Mouse (Mus musculus) embryo, embryonic 9.5 days (tissue): Measurements from ENCODE around the gene Bmp2k.

Experiments
- DNase-seq: peaks from one replicate; pipeline ENCODE4 v3.0.0-alpha.2; 2017; ENCODE audit errors: extremely low spot score

The Bmp2k gene

GRCm38 (mm10) chr5:96997310-96997801 is at the start of gene Bmp2k:
Gene Bmp2k (plus strand): TSS chr5:96997689.
- DNase-seq = peak; percentile 91

- no peak for DNase-seq
Measured at GRCm38 (mm10) chr5:96948856-96949527, 48.5 kb upstream of the Bmp2k start.

DNA sequence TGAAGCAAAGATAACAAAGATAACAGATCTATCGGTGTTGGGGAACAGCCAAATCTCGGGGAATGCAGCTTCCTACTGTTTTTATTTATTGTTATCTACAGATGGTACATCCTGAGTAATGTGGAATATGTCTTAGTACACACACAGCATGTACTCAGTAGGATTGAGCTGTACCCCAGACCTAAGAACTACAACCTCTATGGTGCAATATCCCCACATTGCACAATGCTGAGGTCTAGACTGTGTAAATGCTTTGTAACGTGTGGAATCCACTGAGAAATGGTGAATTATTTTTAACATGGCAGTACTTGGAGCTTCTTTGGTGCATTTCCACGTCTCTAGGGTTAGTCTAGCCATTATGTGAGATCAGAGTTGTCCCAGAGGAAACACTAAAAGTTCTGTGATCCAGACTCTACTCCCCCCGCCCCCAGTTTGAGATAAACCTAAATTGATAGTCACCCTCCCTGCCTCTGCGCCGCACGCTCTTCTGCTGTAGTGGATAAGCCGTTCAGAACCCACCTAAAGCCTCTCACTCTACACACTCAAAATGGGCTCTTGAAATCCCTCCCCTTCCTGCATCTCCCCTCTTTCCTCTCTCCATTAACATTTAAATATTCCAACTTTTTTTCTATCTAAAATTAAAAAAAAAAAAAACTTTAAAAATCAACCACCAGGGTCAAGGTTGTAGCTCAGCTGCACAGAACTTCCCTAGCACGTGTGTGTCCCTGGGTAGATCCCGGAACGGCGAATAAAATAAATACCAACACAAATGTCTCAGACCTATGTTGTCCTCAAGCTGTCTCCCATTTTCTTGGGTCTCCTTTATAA is 47.4 kb upstream of the Bmp2k start:
- no peak for DNase-seq

DNA sequence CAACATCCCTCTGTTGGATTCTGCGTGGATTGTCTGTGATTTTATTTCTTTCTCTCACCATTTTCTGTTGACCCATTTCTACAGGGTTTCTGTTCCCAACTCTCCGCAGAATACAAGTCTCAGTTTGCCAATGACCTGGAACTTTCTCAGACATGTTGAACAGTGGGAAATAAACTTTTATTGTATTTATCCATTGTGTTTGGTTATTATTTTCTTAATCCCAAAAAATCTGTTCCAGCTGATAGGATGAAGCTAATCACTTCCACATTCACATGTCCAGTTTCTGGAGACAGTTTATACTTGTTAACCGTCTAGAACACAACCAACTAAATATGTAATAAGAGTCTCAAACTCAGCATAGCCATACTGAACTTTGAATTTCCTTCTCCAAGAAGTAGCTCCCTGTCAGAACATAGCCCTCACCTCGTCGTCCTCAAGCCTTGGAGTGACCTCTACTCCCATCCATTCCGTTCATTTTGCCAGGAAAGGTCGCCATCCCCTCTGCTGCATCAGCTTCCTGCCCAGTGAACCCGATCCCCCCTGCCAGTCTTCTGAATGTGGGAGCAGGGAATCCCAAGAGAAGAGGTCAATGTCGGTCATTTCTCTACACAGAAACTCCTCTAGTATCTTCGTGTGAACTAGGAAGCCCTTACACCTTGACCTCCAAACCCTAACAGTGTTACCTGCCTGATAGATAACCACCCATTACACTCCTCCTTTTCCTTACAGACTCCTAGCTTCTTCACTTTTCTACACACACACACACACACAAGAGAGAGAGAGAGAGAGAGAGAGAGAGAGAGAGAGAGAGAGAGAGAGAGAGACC is 46.6 kb upstream of the Bmp2k start:
- DNase-seq = no peak

DNA sequence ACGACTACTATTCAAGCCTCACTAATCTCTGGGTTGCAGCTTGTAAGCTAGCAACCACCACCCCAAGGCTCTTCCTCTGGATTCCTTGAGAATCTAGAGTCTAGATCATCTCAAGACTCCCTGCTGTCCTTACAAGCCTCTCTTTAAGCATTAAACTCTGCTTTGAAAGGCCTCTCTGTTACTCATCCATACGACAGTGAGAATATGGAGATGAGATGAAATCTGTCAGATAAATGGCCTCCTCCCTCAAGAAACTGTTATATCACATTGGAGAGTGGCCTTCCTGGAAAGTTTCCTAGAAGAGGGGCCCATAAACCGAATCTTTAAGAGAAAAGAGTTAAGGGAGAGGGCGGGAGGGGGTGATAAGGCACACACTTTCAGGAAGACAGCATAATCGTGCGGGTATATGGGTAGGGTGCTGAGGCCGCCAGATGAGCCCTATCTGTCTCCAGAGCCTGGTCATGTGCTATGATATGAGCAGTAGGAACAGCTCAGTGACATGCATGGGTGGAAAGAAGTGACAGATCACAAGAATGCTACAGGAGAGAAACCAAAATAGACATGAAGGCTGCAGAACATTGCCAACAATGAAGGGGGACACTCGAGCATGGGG is 45.9 kb upstream of the Bmp2k start:
- DNase-seq = no peak

GRCm38 (mm10) chr5:96954040-96954439 is 43.4 kb upstream of the Bmp2k start:
- DNase-seq = no peak

DNA sequence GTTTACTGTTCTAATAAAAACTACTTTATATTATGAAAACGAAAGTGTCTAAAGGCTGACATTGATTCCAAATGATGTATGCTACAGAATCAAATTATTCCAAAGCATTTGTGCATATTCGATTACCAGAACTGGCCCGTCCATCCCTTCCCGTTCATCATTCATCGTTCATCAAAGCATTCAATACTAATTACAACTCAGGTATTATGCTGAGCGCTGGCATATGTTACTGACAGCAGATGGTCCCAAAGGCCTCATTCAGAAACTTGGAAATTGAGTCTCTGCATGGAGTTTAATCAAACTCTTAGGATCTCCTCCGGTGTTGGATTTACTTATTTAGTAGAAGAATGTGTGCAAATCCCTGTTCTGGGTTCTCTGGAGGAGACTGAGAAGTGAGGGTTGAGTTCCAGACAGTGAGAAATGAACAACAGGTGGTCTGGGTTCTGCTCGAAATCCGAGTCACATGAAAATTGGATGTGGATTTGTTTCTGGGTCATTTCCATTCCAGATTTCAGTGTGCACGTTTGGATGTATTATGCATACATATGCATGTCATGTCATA is 42.9 kb upstream of the Bmp2k start:
- DNase-seq = no peak

GRCm38 (mm10) chr5:96956926-96957325 is 40.6 kb upstream of the Bmp2k start:
- no peak for DNase-seq

- DNase-seq = no peak
Measured at GRCm38 (mm10) chr5:96961122-96961521, 36.4 kb upstream of the Bmp2k start.

DNA sequence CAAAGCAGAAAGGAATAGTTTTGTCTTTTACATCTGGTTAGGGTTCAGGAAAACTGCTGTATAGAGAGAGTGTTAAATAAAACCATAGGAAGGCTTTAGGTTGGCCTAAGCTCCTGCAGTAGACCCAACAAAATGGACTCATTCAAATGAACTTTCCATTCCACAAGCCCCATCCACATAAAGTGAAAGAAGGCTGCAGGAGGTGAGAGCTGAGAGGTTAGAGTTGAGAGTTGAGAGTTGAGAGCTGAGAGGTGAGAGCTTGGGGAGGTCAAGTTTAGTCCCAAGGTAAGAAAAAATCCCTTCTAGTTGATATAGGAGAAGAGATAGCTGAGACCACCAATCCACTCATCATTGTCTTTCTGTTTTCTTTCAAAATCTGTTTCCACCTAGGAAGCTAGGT is 35.6 kb upstream of the Bmp2k start:
- DNase-seq = no peak

GRCm38 (mm10) chr5:96962252-96962933 is 35.1 kb upstream of the Bmp2k start:
- DNase-seq = no peak

DNA sequence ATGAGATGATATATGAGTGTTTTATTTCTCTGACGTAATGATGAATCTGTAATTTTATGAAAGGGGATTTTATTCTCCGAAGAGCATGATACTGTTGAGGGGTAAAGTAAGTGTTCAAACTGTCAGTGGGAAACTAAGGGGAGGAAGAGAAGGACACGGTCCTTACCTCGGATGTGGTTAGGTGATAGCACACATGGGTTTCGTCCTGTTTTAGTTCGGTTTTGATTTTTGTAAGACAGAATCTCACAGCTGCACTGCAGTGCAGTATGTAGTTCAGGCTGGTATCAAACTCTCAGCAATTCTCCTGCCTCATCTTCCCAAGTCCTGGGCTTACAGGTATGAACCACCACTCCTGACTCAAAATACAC is 34.6 kb upstream of the Bmp2k start:
- DNase-seq = no peak

- DNase-seq = peak; percentile 57
Measured at GRCm38 (mm10) chr5:96964062-96965028, 33.1 kb upstream of the Bmp2k start.

- DNase-seq = no peak
Measured at GRCm38 (mm10) chr5:96965029-96965403, 32.5 kb upstream of the Bmp2k start.

DNA sequence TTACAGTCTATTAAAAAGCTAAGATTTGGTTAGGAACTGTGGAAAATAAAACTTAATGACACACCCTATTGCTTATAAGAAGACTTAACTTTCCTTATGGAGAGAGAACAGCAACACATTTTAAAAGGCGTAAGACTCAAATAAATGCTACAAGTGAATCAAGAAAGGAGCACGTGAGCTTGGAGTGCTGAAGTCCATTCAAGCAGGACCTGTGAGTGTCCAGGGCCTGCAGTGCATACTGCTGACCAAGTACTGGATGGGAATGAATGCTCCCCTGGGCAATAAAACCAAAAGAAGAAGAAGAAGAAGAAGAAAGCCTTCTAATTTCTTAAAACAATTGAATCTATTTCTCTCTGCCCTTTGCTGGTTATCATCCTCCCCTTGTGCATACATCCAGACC is 32.0 kb upstream of the Bmp2k start:
- no peak for DNase-seq

DNA sequence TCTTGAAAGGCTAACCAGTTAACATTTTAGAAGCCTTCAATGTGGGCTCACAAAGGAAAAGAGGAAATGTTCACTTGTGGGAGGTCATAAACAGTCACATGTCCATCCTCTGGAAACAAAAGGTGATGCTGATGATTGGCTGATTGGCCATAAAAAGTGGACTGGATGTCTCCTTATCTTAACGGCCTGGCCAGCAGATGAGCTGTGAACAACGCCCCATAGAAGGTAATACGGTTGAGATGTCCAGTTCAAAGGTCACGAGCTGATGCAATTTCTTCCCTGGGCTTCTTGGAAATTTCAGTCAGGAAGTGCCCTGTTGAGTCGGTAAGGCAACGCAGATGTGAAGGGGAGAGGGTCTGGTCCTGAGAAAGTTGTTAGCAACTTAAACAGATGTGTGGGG is 28.9 kb upstream of the Bmp2k start:
- peak; percentile 72 for DNase-seq

GRCm38 (mm10) chr5:96969032-96969431 is 28.5 kb upstream of the Bmp2k start:
- no peak for DNase-seq

DNA sequence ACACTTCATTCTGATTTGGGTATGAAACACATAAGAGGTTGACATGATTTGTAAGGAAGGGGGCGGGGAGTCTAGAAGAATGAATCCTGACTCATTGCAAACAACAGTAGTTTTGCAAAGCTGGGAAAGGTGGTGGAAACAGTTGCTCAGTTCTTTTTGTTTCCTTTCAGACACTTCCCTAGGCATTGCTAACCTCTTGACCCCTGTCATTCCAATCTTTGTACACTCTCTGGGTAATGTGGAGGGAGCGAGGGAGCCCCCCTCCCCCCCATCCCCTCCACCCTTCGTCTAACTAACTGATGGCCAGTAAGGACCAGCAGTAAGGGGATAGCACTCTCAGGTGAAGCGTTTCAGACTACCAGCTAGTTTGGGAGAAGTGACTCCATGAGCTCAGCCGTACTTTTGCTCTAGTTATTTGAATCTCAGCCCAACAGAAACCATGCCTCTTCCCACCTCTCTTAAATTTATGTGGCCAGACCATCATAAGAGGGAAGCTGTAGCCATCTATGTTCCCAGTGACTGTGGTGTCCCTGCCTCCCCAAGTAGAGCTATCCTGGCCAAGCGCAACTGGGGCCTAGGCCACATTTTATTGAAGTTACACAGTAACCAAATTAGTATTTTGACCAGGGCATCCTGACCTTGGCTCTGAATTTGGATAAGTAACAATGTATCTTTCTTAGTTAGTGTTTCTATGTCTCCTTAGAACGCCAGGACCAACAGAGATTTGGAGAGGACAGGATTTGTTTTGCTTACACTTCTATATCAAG is 27.6 kb upstream of the Bmp2k start:
- DNase-seq = peak; percentile 75

DNA sequence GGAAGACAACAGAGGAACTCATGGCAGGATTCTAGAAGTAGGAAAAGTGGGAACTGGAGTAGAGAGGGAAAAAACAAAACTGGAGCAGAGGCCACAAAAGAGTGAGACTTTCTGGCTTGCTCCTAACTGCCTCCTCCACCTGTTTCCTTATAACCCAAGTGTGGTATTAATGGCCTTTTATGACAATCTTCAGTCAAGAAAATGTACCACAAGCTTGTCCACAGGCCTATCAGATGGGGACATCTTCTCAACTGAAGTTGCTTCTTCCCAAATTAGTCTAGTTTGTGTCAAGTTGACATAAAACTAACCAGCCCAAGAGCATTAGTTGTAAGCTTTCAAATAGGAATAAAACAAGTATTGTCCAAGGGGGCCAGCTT is 27.0 kb upstream of the Bmp2k start:
- no peak for DNase-seq
